Mouse (Mus musculus): ENCODE results near the gene Zfp213.

GRCm38 (mm10) chr17:23559767-23560166, 4.3 kb downstream of the Zfp213 start:
- TF ChIP-seq POLR2A (IDR thresholded peaks at IDR 0.05; ENCODE audit: low read depth, low read length) (no peak), CTCF (IDR thresholded peaks at IDR 0.05; ENCODE audit: extremely low read depth, insufficient read length, insufficient replicate concordance, low read depth, low read length) (peak; percentile 49; the same call in 1 of the 2 replicates)
